Mouse (Mus musculus) intestine, embryonic 15.5 days (tissue): Measurements from ENCODE around the gene Siglece. TPM values are rescaled to one million over a fixed set of nuclear protein-coding genes. Genes with fewer than 3 reads are reported as not detected.
A peak's percentile ranks its signal among the peaks of the same experiment; 100 is the strongest.

Source experiments
- ATAC-seq: fragments of 200-750 bp; cut with Nextera tagmentation; 2 replicates; pipeline ENCODE4 v1.8.0; 2017; ENCODE audit warnings: moderate TSS enrichment, moderate library complexity
- H3K27ac ChIP-seq: fragments of 300-500 bp; sonication (generic); 2 replicates; pipeline ENCODE4 v1.5.1; 2015; ENCODE audit warnings: mild to moderate bottlenecking, inconsistent platforms
- H3K27me3 ChIP-seq: fragments of 300-500 bp; sonication (generic); replicated peaks from 2 replicates; pipeline ENCODE4 v1.6.1; 2015; ENCODE audit warnings: inconsistent platforms
- H3K36me3 ChIP-seq: fragments of 300-500 bp; sonication (generic); 2 replicates; pipeline ENCODE4 v1.6.1; 2015; ENCODE audit warnings: inconsistent platforms
- H3K4me1 ChIP-seq: fragments of 300-500 bp; sonication (generic); replicated peaks from 2 replicates; pipeline ENCODE4 v1.6.1; 2015; ENCODE audit warnings: inconsistent platforms
- H3K4me2 ChIP-seq: fragments of 300-500 bp; sonication (generic); replicated peaks from 2 replicates; pipeline ENCODE4 v1.6.1; 2015; ENCODE audit warnings: mild to moderate bottlenecking, inconsistent platforms
- H3K4me3 ChIP-seq: fragments of 300-500 bp; sonication (generic); replicated peaks from 2 replicates; pipeline ENCODE4 v1.5.1; 2015; ENCODE audit warnings: inconsistent platforms
- H3K9ac ChIP-seq: fragments of 300-500 bp; sonication (generic); 2 replicates; pipeline ENCODE4 v1.6.1; 2015; ENCODE audit warnings: inconsistent platforms
- H3K9me3 ChIP-seq: fragments of 300-500 bp; sonication (generic); 2 replicates; pipeline ENCODE4 v1.6.1; 2016; ENCODE audit warnings: inconsistent platforms
- WGBS: fragments of 180-500 bp; shearing (Covaris S2); methylation state at CpG from one replicate; pipeline ENCODE4 v1.1.7; 2015; 5-methylcytosine and 5-hydroxymethylcytosine counted together
- polyA plus RNA-seq: library from polyadenylated mRNA; unstranded; fragments of >200 nt; fragmentation: Nextera tagmentation; extraction: Ambion mirVana; gene quantifications from 2 replicates; pipeline ENCODE4 v1.2.1, GENCODE M21; 2015

The Siglece gene
- polyA plus RNA-seq, 1 experiment from 2014 or later, result 1.8 TPM

DNA sequence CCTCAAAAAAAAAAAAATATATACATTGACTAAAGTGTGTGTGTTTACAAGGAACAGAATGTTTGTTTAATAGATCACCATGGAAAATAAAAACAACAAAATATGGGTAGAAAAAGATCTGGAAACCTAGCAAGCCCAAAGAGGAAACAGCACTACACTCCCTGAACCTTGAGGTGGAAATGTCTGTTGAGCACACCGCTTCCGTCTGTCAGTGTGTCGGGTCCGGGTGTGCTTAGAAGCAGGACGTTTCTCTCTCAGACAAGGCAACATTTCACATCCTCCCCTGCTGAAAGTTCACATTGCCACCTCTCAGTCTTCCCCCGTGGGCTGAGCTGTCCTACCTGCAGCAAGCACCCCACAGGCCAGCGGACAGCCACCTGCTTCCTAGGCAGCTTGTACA, 37.0 kb downstream of the Siglece start:
- no peak overlapping the region for H3K4me3 ChIP-seq
- no peaks in the 10 kb centered on the region for H3K9me3 ChIP-seq
- H3K9ac ChIP-seq, result no peak overlapping the region
- no peaks in the 10 kb centered on the region for H3K4me1 ChIP-seq
- H3K27me3 ChIP-seq, result no peaks in the 10 kb centered on the region
- no peaks in the 10 kb centered on the region for H3K36me3 ChIP-seq
- H3K4me2 ChIP-seq, result no peak overlapping the region
- WGBS, result 79% methylated on average over 7 of the region's 7 CpGs
- no peak overlapping the region for H3K27ac ChIP-seq
- no peak for ATAC-seq

DNA sequence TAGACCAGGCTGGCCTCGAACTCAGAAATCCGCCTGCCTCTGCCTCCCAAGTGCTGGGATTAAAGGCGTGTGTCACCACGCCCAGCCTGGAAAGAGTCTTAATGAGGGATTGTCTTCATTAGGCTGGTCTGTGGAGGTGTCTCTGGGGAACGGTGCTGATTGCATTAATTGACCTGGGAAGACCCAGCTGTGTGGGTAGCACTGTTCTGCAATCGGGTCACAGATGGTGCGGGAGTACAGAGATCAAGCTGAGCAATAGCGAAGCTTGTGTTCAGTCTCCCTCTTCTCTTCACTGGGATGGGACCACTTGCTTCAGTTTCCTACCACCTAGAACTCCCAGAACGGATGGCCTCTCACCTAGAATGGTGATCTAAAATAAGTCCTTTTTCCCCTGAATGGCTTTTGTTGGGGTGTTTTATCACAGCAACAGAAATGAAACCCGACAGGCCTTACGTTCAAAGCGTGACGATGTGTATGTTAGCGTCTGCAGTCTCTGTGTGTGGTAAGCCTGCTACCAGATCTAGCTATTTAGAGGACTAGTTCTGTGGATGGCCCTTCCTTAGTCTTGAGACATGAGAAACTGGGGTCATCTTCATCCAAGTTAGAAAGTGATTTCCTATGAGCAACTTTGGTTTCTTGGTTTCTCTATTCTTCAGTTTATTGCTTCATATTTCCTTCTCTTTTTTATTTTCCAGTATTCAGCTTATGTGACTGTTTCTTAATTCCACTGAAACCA, 46.0 kb downstream of the Siglece start:
- Histone ChIP-seq H3K9me3 (no peaks in the 10 kb centered on the region), H3K9ac (no peak overlapping the region), H3K27me3 (no peaks in the 10 kb centered on the region), H3K4me2 (no peak overlapping the region), H3K27ac (no peak overlapping the region), H3K4me1 (no peaks in the 10 kb centered on the region), H3K36me3 (no peaks in the 10 kb centered on the region), H3K4me3 (no peak overlapping the region)
- 91% methylated on average over 14 of the region's 14 CpGs for WGBS
- no peak for ATAC-seq

DNA sequence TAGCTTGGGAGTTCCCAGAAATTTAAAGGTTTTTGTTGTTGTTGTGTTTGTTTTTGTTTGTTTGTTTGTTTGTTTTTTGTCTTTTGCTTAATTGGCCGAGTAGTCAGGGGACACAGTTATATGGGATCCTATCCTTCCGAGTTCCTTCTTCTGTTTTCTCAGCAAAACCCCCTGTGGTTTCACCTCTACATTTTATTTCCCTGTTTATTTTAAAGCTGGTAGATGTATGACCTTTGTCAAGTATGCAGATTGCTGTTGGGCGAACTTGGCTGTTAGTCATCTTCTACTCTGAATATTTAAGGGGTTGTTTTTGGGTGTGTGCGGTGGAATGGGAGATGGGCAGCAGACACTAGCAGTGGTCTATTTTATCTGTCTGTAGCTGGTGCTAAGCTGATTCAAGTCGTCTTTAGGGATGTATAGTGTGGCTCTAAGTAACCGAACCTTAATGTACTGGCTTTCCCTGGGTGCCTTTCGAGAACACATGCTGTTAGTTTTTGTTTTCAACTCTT, 51.6 kb downstream of the Siglece start:
- Histone ChIP-seq H3K9ac (no peak overlapping the region), H3K4me3 (no peak overlapping the region), H3K27me3 (no peaks in the 10 kb centered on the region), H3K36me3 (no peaks in the 10 kb centered on the region), H3K4me1 (peaks cover 8% of the 10 kb centered on the region), H3K4me2 (no peak overlapping the region), H3K27ac (no peak overlapping the region), H3K9me3 (no peaks in the 10 kb centered on the region)
- WGBS, result 73% methylated on average over 7 of the region's 7 CpGs
- no peak for ATAC-seq

DNA sequence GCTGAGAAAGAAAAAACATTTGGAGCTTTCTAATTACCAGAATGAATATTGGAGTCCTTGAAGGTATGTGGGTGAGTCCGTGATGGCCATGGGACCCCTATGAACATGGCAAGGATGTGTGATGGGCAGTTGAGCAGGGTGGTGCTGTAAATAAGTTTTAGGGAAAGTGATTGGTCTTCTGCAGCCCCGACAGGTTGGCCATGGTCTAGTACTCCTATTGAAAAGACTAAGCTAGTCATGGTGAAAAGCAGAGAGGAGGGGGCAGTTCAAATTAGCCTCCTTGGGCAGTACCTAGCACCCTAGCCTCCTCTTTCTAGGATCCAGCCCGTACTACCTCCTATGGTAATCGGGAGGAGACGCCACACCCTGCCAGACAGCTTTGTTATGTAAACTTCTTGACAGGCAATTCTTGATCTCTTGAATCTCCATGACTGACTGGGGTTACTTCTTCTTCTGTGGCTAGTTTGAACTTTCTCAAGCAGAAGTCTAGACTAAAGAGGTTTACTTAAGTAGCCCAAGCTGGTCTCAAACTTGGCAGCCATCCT, 52.1 kb downstream of the Siglece start:
- Histone ChIP-seq H3K27ac (no peak overlapping the region), H3K4me1 (peaks cover 8% of the 10 kb centered on the region), H3K27me3 (no peaks in the 10 kb centered on the region), H3K9me3 (no peaks in the 10 kb centered on the region), H3K9ac (no peak overlapping the region), H3K36me3 (no peaks in the 10 kb centered on the region), H3K4me2 (no peak overlapping the region; the same call in 1 of the 2 replicates), H3K4me3 (no peak overlapping the region)
- ATAC-seq, result no peak
- WGBS, result 25% methylated on average over 5 of the region's 5 CpGs

DNA sequence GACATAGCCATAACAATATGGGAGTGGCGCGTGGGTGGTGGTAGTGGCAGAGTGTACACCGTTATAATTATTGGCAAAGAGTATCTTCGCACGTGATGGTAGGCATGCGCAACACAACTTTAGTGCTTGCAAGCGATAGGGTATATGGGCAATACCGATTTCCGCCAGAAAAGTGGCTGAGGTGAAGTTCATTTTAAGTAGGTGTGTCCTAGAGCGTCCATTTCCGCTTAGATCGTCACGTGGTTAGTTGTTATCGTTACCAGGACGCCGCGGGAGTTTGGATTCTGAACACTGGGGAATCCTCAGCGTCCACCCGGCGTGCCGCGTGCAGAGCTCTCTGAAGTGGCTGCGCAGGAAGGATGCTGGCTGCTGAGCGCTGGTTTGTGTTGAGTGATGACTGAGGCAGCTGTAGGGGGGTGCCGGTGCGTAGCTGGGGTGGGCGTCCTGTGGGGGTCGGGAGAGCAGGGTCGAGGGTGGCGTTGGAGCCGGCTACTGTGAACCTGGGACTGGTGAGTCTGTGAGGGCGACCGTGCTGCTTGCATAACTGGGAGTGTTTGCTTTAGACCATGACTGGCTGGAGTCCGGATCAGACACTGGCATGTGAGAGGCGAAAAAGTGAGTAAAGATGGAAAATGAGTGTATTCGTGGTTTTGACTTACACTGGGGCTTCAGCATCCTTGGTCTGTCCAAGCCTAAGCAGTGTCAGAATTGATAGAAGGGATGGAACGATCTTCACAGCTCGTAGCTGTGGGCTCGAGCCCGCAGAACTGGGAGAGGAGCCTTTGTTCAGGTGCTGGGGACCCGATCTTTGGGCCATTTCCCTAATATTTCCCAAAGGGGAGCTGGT, 52.8 kb downstream of the Siglece start, which contains the start of gene Zfp819:
TSS of gene Zfp819 (plus strand) at position 274 of the 847 bp plus-strand sequence.
- Histone ChIP-seq H3K4me1 (peaks cover 9% of the 10 kb centered on the region), H3K36me3 (no peaks in the 10 kb centered on the region), H3K4me2 (peak within 1 kb of the TSS; percentile 78), H3K9ac (peak within 1 kb of the TSS; percentile 30; the same call in 1 of the 2 replicates), H3K4me3 (peak within 1 kb of the TSS; percentile 31), H3K9me3 (no peaks in the 10 kb centered on the region), H3K27me3 (no peaks in the 10 kb centered on the region), H3K27ac (no peak within 1 kb of the TSS)
- 16% methylated on average over 41 of the region's 41 CpGs for WGBS
- peak; percentile 93 for ATAC-seq

DNA sequence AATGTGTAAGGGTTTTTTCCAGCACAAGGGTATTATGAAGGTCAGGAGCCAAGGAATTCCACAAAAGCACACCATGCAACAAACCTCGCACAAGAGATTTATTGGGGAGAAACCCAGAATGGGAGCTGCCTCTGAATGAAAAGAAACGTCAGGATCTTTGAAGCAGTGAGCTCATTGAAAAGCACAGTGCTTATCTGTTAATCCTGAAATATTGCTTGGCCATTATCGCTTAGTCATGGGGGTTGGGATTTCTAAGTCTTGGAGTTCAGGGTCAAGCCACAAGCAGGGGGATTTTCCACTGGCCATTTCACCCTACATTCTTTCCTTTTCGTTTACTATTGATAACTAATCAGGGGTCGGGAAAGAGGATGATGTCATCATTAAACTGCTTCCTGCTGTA, 58.1 kb downstream of the Siglece start:
- H3K27ac ChIP-seq, result no peak overlapping the region
- H3K27me3 ChIP-seq, result no peaks in the 10 kb centered on the region
- H3K36me3 ChIP-seq, result no peaks in the 10 kb centered on the region
- 29% methylated on average over 5 of the region's 5 CpGs for WGBS
- H3K9me3 ChIP-seq, result no peaks in the 10 kb centered on the region
- ATAC-seq, result no peak; the same call in 1 of the 2 replicates
- H3K4me3 ChIP-seq, result no peak overlapping the region
- no peak overlapping the region for H3K9ac ChIP-seq
- no peak overlapping the region for H3K4me2 ChIP-seq
- H3K4me1 ChIP-seq, result peaks cover 5% of the 10 kb centered on the region; the same call in 1 of the 2 replicates

Other genes with a start within 250 kb of the Siglece start
- 0.97 and 1.2 TPM in 2 replicates for gene Lim2, start 232.5 kb downstream of the Siglece start, polyA plus RNA-seq
- gene Nkg7, start 223.1 kb downstream of the Siglece start, polyA plus RNA-seq, result 2.3 and 3.6 TPM in 2 replicates
- gene Cldnd2, start 219.4 kb downstream of the Siglece start, polyA plus RNA-seq, result 0.23 TPM in 1 of 2 replicates, not detected in the other
- gene Etfb, start 216.1 kb downstream of the Siglece start, polyA plus RNA-seq, result 429 and 478 TPM in 2 replicates
- gene Gm45233, start 216.0 kb downstream of the Siglece start, polyA plus RNA-seq, result 0.40 and 0.52 TPM in 2 replicates
- gene Vsig10l, start 197.0 kb downstream of the Siglece start, polyA plus RNA-seq, result 2.4 and 4.1 TPM in 2 replicates
- gene Iglon5, start 170.1 kb downstream of the Siglece start, polyA plus RNA-seq, result 0.38 and 0.56 TPM in 2 replicates
- gene 4931406B18Rik, start 154.2 kb downstream of the Siglece start, polyA plus RNA-seq, result not detected in 2 replicates
- gene Cd33, start 115.7 kb downstream of the Siglece start, polyA plus RNA-seq, result 1.8 and 1.9 TPM in 2 replicates
- gene Zfp658, start 97.9 kb downstream of the Siglece start, polyA plus RNA-seq, result 2.7 and 2.8 TPM in 2 replicates
- 8.7 and 10.1 TPM in 2 replicates for gene Zfp719, start 80.6 kb downstream of the Siglece start, polyA plus RNA-seq
- 0.09 TPM in 2 replicates for gene Zfp819, start 53.0 kb downstream of the Siglece start, polyA plus RNA-seq
- 4.7 and 5.2 TPM in 2 replicates for gene Ceacam18, start 25.5 kb downstream of the Siglece start, polyA plus RNA-seq
- 12.7 and 12.8 TPM in 2 replicates for gene Ctu1, start 11.9 kb upstream of the Siglece start, polyA plus RNA-seq
- 0.15 TPM in 1 of 2 replicates, not detected in the other for gene Klk14, start 30.3 kb upstream of the Siglece start, polyA plus RNA-seq
- 0.18 and 0.60 TPM in 2 replicates for gene Klk13, start 52.4 kb upstream of the Siglece start, polyA plus RNA-seq
- gene Klk12, start 108.7 kb upstream of the Siglece start, polyA plus RNA-seq, result not detected in 2 replicates
- gene Klk11, start 114.4 kb upstream of the Siglece start, polyA plus RNA-seq, result 0.46 and 0.58 TPM in 2 replicates
- 3.0 and 3.4 TPM in 2 replicates for gene Klk10, start 120.9 kb upstream of the Siglece start, polyA plus RNA-seq
- gene Klk9, start 131.7 kb upstream of the Siglece start, polyA plus RNA-seq, result not detected in 2 replicates
- 14.5 and 15.1 TPM in 2 replicates for gene Klk8, start 137.4 kb upstream of the Siglece start, polyA plus RNA-seq
- gene Klk7, start 151.1 kb upstream of the Siglece start, polyA plus RNA-seq, result not detected in 2 replicates
- gene Klk6, start 164.3 kb upstream of the Siglece start, polyA plus RNA-seq, result not detected in 2 replicates
- gene Klk5, start 181.8 kb upstream of the Siglece start, polyA plus RNA-seq, result not detected in 2 replicates
- not detected in 2 replicates for gene Klk4, start 221.0 kb upstream of the Siglece start, polyA plus RNA-seq